Mouse (Mus musculus): ENCODE data around the gene Ube2o. TPM values are rescaled to one million over a fixed set of nuclear protein-coding genes. Genes with fewer than 3 reads are reported as not detected.

The Ube2o gene
- 10 to 100 TPM; 14.1 to 21.7 TPM for total RNA-seq (2023)

GRCm38 (mm10) chr11:116581376-116581814, at the start of gene Ube2o:
TSS of gene Ube2o (minus strand) at chr11:116581447.

GRCm38 (mm10) chr11:116626299-116627071, 45.2 kb upstream of the Ube2o start, which contains the start of gene Rhbdf2:
TSS of gene Rhbdf2 (minus strand) at chr11:116627019.

GRCm38 (mm10) chr11:116586310-116586709, 5.1 kb upstream of the Ube2o start, which contains the start of gene Aanat:
TSS of gene Aanat (plus strand) at chr11:116586432.

GRCm38 (mm10) chr11:116530187-116531147, 50.8 kb downstream of the Ube2o start, which contains the start of gene Sphk1:
TSS of gene Sphk1 (plus strand) at chr11:116530925.

GRCm38 (mm10) chr11:116493795-116494252, 87.4 kb downstream of the Ube2o start, which contains the start of gene Prpsap1:
TSS of gene Prpsap1 (minus strand) at chr11:116494202.

Other genes starting within 250 kb of the Ube2o start
- gene Foxj1, start 246.0 kb downstream of the Ube2o start, total RNA-seq (2023): under 1 TPM in 1 of 2 experiments, not detected in 1; 0.18 TPM
- 1 to 10 TPM; 3.2 to 3.4 TPM for gene Rnf157, start 168.4 kb downstream of the Ube2o start, total RNA-seq (2023)
- 100 to 1,000 TPM in 1 of 2 experiments, 10 to 100 TPM in 1; 87.8 to 110 TPM for gene Ubald2, start 147.4 kb downstream of the Ube2o start, total RNA-seq (2023)
- under 1 TPM in 1 of 2 experiments, not detected in 1; 0.42 TPM for gene Qrich2, start 115.2 kb downstream of the Ube2o start, total RNA-seq (2023)
- gene Prpsap1, start 87.2 kb downstream of the Ube2o start, total RNA-seq (2023): 10 to 100 TPM; 51.4 to 61.2 TPM
- gene Sphk1, start 50.5 kb downstream of the Ube2o start, total RNA-seq (2023): under 1 TPM in 1 of 2 experiments, not detected in 1; 0.10 TPM
- gene Aanat, start 5.0 kb upstream of the Ube2o start, total RNA-seq (2023): not detected
- 10 to 100 TPM; 96.1 to 97.1 TPM for gene Rhbdf2, start 45.6 kb upstream of the Ube2o start, total RNA-seq (2023)
- not detected for gene Prcd, start 72.1 kb upstream of the Ube2o start, total RNA-seq (2023)
- under 1 TPM in 1 of 2 experiments, not detected in 1; 0.43 TPM for gene Cygb, start 72.9 kb upstream of the Ube2o start, total RNA-seq (2023)
- gene St6galnac1, start 194.1 kb upstream of the Ube2o start, total RNA-seq (2023): not detected
- 1 to 10 TPM; 2.8 to 4.0 TPM for gene Mxra7, start 246.6 kb upstream of the Ube2o start, total RNA-seq (2023)

Measured in monocyte, adult 59 days (primary cell).